Mouse (Mus musculus): ENCODE measurements around the gene Esp15. TPM values are rescaled to one million over a fixed set of nuclear protein-coding genes. Genes with fewer than 3 reads are reported as not detected.
"Not testable (repeated sequence)": the region's sequence is repeated elsewhere in the genome, so short reads cannot be mapped to it uniquely, and the experiment has no call there.

Esp15 gene
- total RNA-seq (2015): not detected in 2 replicates
- not detected in 2 replicates for total RNA-seq (2017)

DNA sequence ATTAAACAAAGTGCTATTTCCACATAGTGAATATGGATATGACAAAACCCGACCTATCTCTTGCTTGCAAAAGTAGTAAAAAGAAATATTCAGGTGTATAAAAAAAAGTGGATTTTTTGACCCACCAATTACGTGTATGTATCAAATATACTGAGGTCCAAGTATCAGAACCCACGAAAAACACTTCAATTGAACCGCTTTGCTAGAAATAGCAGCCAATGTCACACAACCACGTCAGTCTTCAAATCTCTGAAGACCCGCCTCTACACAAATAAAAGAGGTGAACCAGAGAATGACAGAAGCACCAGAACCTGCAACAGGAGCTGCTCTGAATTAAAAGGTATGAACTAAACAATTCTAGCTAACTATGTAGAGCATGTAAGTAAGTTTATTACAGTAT, at the start of gene Esp15:
Gene Esp15, plus strand, starts transcription at position 301 of the 400 bp plus-strand sequence.
- not testable (repeated sequence) for ATAC-seq (ENCODE audit: poor library complexity, severe bottlenecking)

DNA sequence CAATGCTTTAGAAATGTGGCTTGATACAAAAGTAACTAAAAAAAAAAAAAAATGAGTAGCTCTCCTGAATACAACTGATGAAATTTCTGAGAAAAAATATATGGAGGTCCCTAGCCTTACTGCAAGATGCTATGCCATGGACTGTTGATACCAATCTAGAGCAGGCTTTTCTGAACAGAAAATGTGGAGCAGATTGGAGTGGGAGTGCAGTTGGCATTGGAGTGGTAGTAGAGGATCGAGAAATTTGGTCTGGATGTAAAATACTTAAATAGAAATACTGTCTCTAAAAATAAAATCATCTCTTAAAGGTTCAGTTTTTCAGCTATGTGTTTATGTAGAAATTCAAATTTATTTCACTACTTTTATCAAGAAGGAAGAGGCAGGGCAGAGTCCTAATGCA, 49.2 kb upstream of the Esp15 start:
- ATAC-seq (ENCODE audit: poor library complexity, severe bottlenecking): no peak

Other genes with a start within 250 kb of the Esp15 start
- not detected in 2 replicates for gene Esp18, start 234.6 kb upstream of the Esp15 start, total RNA-seq (2015)
- gene Esp18, start 234.6 kb upstream of the Esp15 start, total RNA-seq (2017): not detected in 2 replicates
- gene Esp16, start 104.8 kb upstream of the Esp15 start, total RNA-seq (2015): not detected in 2 replicates
- gene Esp16, start 104.8 kb upstream of the Esp15 start, total RNA-seq (2017): not detected in 2 replicates

Measured in megakaryocyte, adult 5-6 weeks (primary cell).